Mouse (Mus musculus) adrenal gland, adult (tissue): ENCODE measurements around the gene Aldh1l2.
"Not testable (repeated sequence)": the region's sequence is repeated elsewhere in the genome, so short reads cannot be mapped to it uniquely, and the experiment has no call there.

ENCODE experiments used
- DNase-seq, 2 experiments: peaks; one replicate each; pipeline ENCODE4 v3.0.0; 2022 to 2023; ENCODE audit warnings: low spot score in 1 of 2; ENCODE audit not compliant: inconsistent age in 2 of 2

Aldh1l2 gene

DNA sequence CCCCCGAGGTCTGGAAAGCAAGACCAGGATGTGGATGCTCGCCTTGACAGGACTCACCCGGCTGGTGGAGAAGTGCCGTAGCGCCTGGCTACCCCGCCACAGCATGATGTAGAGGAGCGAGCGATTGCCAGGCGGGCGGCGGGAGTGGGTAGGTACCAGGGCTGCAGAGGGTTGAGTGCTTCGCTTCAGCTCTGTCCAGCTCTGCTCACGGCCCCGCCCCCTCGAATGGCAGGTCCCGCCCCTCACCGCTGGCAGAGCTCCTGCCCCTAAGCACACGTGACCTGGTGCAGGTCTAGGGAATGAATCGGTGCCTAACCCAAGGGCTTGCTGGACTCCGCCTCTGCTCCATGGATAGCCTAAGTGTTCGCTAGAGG, at the start of gene Aldh1l2:
TSS of gene Aldh1l2 (minus strand) at position 231 of the 374 bp plus-strand sequence.
- peak; percentile 81 to 90 for DNase-seq

DNA sequence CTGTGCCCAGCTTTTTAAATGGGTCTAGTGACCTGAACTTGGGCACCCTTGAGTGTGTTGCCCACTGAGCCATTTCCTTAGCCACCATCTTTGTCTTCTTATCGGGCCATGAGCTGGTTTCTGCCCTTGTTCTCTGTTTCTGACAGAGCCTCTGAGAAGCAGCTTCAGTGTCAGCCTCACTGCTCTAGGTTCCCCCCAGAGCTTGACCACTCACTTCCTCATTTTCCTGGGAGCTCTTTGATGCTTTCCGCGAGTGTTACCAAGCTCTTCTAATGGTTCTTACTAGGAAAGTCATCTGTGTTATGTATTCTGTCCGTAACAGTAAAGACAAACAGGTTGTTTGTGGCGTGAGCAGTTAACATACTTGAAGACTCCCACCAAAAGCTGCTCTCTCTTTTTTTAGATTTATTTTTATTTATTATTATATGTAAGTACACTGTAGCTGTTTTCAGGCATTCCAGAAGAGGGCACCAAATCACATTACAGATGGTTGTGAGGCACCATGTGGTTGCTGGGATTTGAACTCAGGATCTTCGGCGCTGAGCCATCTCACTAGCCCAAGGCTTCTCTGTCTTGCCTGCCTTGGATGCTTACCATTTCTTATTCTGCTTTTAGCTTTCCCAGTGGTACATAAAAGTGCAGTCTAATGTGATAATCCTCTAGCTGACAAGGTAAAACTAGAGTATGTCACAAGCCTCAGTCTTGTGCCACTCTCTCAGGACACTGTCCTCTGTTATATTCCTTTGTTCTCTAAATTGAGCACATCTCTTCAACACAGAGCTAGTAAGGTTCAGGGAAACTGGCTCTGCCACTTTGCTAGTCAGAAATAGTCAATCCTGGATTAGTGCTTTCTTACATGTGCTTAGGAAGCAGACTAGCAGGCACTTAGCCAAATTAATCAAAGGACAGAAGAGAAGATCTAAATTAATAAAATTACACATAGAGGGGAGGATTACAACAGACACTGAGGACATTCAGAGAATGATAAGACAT, 31.8 kb upstream of the Aldh1l2 start:
- no peak for DNase-seq

DNA sequence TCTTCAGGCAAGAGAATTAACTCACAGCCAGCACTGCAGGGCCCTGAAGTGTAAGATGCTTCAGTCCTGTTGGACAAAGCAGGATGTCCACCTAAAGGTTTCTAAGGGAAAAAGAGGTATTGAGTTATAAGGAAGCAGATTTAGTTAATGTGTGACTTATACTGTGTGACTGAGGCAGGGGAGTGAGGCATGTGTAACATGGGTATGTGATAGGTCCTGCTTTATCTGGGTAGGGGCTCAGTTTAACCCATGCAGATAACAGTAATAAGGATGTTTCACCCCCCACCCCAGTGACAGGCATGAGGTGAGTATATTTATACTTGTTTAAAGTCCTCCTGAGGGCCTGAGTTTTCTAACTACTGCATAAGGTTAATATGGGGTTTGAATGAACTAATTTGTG, 29.1 kb upstream of the Aldh1l2 start:
- DNase-seq, result no peak

DNA sequence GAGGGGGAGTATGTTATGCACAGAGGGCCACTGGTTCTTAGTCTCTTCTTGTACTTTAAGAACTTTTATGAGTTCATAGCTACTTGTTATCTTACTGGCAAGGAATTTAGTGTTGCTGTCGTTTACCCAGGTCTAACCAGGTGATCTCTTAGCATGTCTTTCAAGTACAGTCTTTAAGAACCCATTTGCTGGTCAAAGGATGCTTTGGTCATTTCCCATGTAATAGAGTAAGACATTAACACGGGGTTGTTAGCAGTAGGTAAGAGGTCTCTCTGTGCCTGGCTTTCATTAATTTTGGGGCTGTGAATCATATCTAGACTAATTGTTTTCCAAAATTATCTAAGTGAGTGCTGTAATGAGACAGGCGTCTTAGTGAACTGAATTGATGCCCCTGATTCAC, 11.4 kb upstream of the Aldh1l2 start:
- DNase-seq, result no peak

DNA sequence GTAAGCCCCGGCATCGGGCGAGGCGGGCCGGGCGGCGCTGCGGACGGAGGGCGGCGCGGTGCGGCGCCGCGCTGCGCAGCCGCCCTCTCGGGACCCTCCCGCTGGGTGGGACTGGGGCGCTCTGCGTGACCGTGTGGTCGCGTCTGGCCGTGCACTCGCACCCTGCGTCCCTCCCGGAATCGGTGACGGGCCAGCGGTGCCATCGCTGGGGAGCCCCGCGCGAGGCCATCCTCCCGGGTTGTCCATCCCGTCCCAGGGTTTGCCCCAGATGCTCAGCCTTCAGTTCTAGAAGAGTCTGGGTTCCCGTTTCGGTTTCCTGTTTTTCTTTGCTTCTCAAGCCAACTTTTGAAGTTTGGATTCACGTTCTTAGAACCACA, 10.2 kb upstream of the Aldh1l2 start:
- DNase-seq, result no peak

DNA sequence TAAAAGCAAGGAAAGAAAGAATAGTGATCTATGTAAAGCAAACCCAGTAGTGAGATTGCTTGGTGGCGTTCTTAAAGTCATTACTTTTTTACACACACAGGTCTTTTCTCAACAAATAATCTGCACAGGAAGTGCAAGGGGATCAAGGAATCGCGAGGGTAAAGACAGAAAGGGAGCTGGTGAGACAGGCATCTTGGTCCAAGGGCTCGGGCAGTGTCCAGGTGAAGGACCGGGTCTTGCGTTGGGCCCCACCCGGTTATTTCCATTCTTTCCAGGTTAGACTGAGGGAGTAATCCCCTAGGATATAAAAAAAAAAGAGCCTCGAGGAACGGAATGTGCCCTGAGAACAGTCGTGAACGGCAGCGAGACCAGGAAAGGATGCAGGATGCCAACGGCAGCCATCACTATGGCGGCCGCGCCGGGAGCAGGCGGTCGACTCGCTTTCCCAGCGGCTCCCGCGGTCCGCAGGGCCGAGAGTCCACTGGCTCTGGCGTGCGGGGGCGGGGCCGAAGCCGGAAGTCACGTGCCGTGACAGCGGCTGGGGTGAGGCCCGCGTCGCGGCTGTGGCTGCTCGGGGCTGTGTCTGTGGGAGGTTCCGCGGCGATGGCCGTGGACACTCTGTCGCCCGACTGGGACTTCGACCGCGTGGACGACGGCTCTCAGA, 9.6 kb upstream of the Aldh1l2 start, which contains the start of gene Washc4:
TSS of gene Washc4 (plus strand) at position 314 of the 664 bp plus-strand sequence.
- peak; percentile 96 to 98 for DNase-seq

DNA sequence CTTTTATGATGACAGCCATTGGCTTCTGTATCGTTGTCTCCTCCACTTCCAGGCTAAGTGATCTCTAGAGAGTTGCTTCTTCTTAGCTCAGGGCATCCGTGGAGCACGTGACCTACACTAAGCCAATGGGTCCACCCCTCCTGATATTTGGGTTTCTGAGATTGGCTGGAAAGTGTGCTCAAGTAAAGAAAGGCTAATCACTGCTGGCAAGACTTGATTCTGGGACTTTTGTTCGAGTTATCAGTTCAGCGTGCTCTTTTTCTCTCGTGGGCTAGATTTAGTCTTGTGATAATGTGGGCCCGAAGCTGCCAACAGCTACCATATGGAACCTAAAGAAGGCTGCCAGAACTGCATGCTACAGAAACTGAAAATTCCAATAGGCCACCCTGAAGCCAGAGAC, 8.3 kb upstream of the Aldh1l2 start:
- no peak for DNase-seq

DNA sequence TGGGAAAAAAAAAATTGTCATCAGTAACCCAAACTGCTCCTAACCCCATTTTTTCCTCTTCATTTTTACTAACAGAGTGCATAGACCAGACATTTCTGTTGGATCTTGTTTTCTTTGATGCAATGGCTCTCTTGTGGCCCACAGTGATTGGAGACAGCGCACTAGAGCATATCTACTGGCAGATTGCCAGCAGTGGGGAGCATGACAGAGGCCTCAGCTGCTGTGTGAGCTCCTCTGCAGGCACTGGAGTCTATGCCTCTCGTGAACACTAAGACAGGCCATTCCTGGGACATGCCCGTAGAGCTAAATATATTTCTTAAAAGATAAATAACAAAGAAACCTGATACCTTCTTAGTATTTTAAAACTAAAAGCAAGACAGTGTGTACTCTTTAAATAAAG, 6.2 kb upstream of the Aldh1l2 start:
- DNase-seq, result no peak

DNA sequence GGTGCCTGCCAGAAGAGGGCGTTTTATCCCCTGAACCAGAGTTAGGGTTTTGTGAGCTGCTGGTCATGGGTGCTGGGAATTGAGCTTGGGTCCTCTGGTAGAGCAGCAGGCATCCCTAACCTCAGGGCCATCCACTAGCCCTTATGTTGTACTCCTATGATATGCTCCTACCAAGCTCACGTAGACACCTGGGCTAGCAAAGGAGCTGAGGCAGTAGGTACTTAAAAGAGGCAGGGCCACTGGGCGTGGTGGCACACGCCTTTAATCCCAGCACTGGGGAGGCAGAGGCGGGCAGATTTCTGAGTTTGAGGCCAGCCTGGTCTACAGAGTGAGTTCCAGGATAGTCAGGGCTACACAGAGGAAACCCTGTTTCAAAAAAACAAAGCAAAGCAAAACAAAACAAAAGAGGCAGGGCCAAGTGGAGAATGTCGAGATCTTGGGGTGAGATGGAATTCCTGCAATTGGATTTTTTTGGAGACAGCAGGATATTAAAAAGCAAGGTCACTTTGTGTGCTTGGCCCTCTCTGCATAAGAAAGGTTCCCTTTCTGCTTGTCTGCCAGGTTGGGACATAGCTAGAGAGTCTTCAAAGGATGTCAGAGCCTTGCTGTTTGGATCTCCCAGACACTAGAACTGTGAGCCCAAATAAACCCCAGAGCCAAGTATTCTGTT, 5.5 kb upstream of the Aldh1l2 start:
- no peak for DNase-seq

DNA sequence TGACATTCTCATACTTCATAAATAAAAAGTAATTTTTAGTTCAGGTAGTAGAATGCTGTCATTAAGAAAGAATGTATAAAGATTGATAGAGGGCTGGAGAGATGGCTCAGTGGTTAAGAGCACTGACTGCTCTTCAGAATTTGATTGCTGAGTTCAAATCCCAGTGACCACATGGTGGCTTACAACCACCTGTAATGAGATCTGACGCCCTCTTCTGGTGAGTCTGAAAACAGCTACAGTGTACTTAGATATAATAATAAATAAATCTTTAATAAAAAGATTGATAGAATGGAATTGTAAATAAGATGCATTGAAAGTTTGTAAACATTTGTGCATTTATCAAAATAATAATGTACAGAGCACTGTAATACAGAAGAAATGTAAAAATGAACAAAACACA, 2.5 kb upstream of the Aldh1l2 start:
- no peak for DNase-seq

DNA sequence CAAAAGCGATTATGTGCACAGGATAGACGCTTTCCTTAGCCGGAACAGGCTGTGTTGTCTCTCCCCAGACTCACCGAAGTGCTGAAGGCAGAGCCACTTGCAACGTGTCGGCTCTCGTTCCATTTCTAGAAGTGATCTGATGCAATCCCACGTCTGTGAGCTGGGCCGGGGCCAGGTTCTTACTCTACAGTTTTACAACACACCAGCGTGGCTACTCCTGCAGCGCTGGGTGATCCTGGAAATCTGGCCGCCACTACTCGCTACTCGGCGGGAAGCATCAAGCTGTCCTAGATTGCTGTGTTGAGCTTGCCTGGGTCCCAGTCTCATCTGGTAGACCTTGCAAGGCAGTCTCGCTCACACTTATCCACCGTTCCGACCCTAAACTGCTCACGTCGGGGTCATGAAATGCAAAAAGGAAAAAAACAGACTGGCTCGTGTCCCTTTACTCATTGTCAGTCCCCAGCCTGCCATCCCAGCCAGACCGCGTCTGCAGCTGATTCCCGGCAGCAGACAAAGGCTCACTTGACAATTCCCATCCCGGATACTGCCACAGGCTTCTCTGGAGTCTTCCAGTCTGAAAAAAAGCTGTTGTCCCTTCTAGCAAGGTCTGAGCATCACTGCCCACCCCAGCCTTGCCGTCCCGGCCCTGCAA, 556 bp downstream of the Aldh1l2 start:
- DNase-seq, result peak; percentile 47 to 86

DNA sequence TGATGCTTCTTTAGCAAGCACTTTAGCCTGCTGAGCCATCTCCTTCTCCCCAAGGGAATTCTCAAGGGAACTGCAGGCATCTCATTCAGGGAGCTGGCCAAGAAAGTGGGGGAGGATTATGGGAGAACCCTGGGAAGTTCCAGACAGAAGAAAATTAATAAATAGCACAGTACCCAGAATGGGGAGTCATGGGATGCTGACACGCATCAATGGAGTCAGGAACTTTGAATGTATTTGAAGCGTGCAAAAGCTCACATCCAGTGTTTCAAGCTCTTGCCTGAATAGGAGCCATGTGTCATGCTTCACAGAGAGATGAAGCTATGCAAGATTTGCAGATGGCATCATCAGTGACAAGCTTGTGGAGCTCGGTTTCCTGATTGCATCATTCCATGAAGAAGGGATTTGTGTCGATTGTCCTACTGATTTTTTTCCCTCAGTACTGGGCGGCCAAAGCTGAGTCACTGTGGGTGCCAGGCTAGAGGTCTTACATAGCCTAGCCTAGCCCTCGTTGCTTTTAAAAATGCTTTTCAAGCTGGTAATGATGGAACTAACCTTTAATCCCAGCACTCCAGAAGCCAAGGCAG, 3.5 kb downstream of the Aldh1l2 start:
- no peak for DNase-seq

DNA sequence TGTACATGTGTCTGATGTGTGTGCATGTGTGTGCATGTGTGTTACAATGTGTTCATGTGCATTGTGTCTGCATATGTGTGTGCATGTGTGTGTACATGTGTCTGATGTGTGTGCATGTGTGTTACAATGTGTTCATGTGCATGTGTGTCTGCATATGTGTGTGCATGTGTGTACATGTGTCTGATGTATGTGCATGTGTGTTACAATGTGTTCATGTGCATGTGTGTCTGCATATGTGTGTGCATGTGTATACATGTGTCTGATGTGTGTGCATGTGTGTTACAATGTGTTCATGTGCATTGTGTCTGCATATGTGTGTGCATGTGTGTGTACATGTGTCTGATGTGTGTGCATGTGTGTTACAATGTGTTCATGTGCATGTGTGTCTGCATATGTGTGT, 9.7 kb downstream of the Aldh1l2 start:
- not testable (repeated sequence) for DNase-seq

DNA sequence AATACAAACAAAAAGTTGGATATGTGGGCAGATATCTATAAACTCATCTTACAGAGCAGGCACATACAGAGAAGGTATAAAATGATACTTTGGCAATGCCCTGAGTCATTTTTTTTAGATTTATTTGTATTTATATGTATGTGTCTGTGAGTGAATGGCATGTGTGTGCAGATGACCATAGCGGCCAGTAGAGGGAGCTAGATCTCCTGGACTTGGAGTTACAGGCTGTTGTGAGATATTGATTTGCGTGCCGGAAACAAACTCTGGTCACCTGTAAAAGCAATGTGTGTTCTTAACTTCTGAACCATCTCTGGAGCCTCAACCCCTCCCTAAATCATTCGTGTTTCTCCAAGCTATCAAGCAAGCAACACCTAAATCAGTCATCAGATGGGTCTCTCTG, 12.9 kb downstream of the Aldh1l2 start:
- no peak for DNase-seq

DNA sequence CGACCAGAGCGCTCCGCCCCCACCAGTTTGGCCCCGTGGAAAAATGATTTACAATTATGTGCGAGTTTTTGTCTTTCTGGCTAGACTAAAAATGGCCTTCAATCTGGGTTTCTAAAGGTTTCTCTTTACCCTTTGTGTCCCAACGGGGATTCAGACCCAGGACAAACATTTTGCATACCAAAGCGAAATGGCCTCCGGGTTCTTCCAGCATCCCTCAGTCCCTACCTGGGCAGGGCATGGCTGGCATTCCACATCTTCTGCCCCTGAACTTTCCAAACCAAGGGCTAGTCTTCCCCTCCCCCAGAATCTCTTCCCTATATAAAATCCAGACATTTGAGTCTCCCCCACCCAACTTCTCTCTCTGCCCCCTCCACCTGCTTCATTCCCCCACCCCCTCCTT, 20.2 kb downstream of the Aldh1l2 start:
- no peak for DNase-seq

DNA sequence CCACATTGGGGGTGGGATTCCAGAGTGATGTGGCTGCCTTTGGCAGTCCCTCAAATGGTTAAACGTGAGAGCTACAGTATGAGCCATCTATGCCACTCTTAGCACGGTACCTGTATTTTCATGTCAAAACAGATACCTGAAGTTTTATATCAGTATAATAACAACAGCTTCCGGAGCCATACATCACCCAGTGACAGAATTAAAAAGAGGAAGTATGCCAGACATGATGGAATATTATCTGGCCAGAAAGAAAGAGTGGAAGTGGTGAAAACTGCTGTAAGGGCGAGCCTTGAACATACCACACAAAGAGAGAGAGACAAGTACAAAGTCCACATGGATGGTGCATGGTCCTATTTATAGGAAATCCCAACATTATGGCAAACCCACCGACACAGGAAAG, 22.6 kb downstream of the Aldh1l2 start:
- DNase-seq, result no peak

DNA sequence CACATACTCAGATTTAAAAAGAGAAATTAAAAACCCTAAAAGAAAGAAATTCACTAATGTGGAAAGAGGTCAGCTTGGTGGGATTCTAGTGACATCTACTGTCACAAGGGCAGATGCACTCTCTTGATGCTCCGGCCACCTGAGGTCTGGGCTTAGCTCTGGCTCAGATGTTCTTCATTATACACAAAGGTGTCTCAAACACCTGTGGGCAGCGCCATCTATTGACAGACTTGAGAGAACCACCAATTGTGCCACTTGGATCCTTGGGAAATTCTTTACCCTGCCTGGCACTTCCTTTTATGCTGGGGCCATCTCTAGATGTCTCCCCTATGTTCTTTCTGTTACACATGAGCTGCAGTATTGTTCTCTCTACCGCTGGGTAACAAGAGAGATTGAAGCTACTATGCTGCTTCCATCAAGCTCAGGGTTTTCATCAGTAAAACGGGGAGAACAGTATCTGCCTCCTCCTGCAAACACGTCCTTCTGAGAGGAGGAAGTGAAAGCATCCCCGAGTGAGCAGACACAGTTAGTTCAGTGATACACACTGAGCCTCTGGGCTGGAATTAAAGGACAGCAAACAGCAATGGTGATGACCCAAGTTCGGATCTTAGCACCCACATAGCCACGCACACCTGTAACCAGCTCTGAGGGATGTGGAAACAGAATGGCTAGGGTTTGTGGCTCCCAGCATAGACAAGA, 24.8 kb downstream of the Aldh1l2 start:
- peak in 1 of 2 experiments; percentile 23 for DNase-seq

DNA sequence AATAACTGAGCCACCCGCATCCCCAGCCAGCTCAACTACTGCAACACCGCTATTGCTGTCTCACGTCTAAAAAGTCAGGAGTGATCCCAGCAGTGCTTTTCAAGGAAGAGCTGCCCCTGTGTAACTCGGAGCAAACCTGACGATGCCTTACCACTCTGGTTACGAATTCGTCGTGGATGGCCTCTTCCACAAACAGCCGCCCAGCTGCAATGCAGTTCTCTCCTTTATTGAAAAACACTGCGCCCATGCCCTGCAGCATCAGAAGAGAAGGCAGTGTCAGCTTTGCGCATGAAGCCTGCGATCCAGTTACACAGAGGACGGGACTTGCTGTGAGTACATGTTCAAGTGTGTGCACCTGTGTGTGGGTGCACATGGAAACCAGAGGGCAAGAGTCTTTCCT, 36.6 kb downstream of the Aldh1l2 start:
- no peak for DNase-seq

DNA sequence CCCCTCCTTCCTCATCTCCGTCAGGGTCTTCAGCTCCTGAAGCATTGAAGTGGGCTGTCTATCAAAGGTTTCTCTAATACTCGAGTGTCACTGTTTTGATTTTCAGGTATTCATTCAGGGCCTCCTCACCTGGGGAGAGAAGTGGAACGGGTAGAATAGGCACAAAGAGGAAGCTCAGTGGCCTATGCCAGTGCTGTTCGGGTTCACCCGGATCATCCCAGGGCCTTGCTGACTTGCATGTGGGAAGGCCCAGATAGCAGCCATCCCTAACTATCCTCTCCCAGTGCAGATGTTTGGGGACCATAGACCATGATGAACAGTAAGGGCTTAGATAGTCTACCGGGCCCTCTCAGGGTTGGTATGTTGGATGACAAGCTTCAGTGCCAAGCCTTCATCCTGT, 43.4 kb downstream of the Aldh1l2 start:
- DNase-seq, result no peak

DNA sequence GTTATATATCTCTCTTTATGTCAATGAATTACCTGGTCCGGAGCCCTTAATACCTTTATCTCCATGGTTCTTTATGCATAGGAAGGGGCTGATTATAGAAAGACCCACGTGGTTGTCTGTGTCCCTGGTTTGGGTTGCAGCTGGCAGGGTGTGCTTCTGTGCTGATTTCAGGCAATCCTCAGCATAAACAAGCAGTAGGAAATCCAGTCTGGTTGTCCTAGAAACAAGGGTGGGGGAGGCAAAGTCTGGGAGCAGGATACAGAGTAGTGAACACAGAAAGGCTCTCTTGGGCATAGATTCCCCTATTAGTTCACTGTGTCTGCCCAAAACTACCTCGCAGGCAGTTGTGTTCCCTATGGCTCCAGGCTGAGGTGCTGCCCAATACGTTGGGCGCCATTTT, 56.7 kb downstream of the Aldh1l2 start:
- no peak for DNase-seq
